Mouse (Mus musculus): ENCODE data around the gene Amigo3. TPM values are rescaled to one million over a fixed set of nuclear protein-coding genes. Genes with fewer than 3 reads are reported as not detected.

The Amigo3 gene
- polyA plus RNA-seq, 1 experiment: 3.4 TPM

- Histone ChIP-seq H3K27ac (ENCODE audit: insufficient read depth, low read length) (no peak overlapping the region), H3K4me3 (ENCODE audit: insufficient read depth, low read length) (no peak overlapping the region), H3K4me1 (ENCODE audit: control insufficient read depth, insufficient read depth, low read length) (0 out of 2 replicates have a peak, but pooled peaks cover 4% of the 10 kb centered on the region)
- no peak for TF ChIP-seq CTCF (IDR thresholded peaks at IDR 0.05; ENCODE audit: borderline replicate concordance, insufficient read depth, low read length)
- TF ChIP-seq POLR2A (IDR thresholded peaks at IDR 0.05; ENCODE audit: low read depth, low read length): no peak; the same call in 1 of the 2 replicates
Observed at GRCm38 (mm10) chr9:108051184-108051930, 1.6 kb upstream of the Amigo3 start.

- TF ChIP-seq CTCF (IDR thresholded peaks at IDR 0.05; ENCODE audit: borderline replicate concordance, insufficient read depth, low read length) (no peak), POLR2A (IDR thresholded peaks at IDR 0.05; ENCODE audit: low read depth, low read length) (no peak)
Observed at GRCm38 (mm10) chr9:108051931-108052220, 1.1 kb upstream of the Amigo3 start.

DNA sequence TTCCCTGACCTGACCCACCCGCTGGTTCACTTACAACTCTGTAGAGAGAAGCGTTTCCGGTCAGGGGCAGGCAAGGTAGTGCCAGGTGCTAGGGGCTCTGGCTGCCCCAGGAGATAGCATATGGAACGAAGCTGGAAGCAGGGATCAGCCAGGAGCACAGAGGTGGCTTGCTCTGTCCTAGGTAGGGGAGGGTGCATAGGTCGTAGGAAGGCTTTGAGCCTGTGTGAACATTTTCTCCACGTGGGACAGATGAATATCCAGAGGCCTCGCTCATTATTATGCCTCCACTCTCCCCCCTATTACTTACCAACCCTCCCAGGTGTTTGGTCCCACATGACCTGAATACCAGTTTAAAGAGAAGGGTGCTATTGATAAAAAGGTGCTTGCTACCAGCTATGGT, 548 bp upstream of the Amigo3 start:
- no peak overlapping the region for H3K4me3 ChIP-seq (ENCODE audit: insufficient read depth, low read length)
- H3K27ac ChIP-seq (ENCODE audit: insufficient read depth, low read length): no peak overlapping the region
- 0 out of 2 replicates have a peak, but pooled peaks cover 4% of the 10 kb centered on the region for H3K4me1 ChIP-seq (ENCODE audit: control insufficient read depth, insufficient read depth, low read length)
- no peak for TF ChIP-seq POLR2A (IDR thresholded peaks at IDR 0.05; ENCODE audit: low read depth, low read length)
- no peak for TF ChIP-seq CTCF (IDR thresholded peaks at IDR 0.05; ENCODE audit: borderline replicate concordance, insufficient read depth, low read length)

More at GRCm38 (mm10) chr9:108051931-108052220, 1.1 kb upstream of the Amigo3 start:
- H3K4me3 ChIP-seq (ENCODE audit: insufficient read depth, low read length): no peak overlapping the region
- 0 out of 2 replicates have a peak, but pooled peaks cover 4% of the 10 kb centered on the region for H3K4me1 ChIP-seq (ENCODE audit: control insufficient read depth, insufficient read depth, low read length)
- no peak overlapping the region for H3K27ac ChIP-seq (ENCODE audit: insufficient read depth, low read length)

DNA sequence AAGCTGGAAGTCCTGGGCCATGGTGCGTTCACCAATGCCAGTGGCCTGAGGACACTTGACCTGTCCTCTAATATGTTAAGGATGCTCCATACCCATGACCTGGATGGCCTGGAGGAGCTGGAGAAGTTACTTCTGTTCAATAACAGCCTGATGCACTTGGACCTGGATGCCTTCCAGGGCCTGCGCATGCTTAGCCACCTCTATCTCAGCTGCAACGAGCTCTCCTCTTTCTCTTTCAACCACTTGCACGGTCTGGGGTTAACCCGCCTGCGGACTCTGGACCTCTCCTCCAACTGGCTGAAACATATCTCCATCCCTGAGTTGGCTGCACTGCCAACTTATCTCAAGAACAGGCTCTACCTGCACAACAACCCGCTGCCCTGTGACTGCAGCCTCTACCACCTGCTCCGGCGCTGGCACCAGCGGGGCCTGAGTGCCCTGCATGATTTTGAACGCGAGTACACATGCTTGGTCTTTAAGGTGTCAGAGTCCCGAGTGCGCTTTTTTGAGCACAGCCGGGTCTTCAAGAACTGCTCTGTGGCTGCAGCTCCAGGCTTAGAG, 786 bp downstream of the Amigo3 start:
- H3K27ac ChIP-seq (ENCODE audit: insufficient read depth, low read length): no peak overlapping the region
- H3K4me1 ChIP-seq (ENCODE audit: control insufficient read depth, insufficient read depth, low read length): no peaks in the 10 kb centered on the region
- 0 out of 2 replicates have a peak, but pooled peaks have one; percentile 5 for TF ChIP-seq POLR2A (IDR thresholded peaks at IDR 0.05; ENCODE audit: low read depth, low read length)
- TF ChIP-seq CTCF (IDR thresholded peaks at IDR 0.05; ENCODE audit: borderline replicate concordance, insufficient read depth, low read length): no peak
- no peak overlapping the region for H3K4me3 ChIP-seq (ENCODE audit: insufficient read depth, low read length)

GRCm38 (mm10) chr9:108054331-108055040, 1.5 kb downstream of the Amigo3 start:
- no peak overlapping the region for H3K27ac ChIP-seq (ENCODE audit: insufficient read depth, low read length)
- H3K4me1 ChIP-seq (ENCODE audit: control insufficient read depth, insufficient read depth, low read length): no peaks in the 10 kb centered on the region
- TF ChIP-seq POLR2A (IDR thresholded peaks at IDR 0.05; ENCODE audit: low read depth, low read length): peak; percentile 14
- no peak for TF ChIP-seq CTCF (IDR thresholded peaks at IDR 0.05; ENCODE audit: borderline replicate concordance, insufficient read depth, low read length)
- no peak overlapping the region for H3K4me3 ChIP-seq (ENCODE audit: insufficient read depth, low read length)

DNA sequence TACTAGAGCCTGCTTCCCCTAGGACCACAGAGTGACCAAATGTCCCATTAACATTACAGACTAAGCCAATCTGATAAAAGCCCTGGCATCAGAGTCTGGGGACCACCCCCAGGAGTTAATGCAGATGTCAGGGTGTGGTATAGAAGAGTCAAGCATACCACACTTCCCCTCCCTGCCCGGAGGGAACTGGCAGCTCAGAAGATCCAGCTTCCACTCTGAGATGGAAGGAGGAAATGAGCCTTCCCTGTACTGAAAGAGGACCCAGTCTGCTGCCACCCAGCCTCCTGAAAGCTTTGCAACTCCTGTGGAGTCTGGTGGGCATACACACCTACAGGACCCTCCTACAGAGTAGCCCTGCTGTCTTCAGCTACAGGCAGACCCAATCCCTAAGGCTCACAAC, 2.1 kb downstream of the Amigo3 start:
- TF ChIP-seq CTCF (IDR thresholded peaks at IDR 0.05; ENCODE audit: borderline replicate concordance, insufficient read depth, low read length) (no peak), POLR2A (IDR thresholded peaks at IDR 0.05; ENCODE audit: low read depth, low read length) (no peak)
- no peak overlapping the region for H3K4me3 ChIP-seq (ENCODE audit: insufficient read depth, low read length)

GRCm38 (mm10) chr9:108055661-108056237, 2.8 kb downstream of the Amigo3 start:
- TF ChIP-seq CTCF (IDR thresholded peaks at IDR 0.05; ENCODE audit: borderline replicate concordance, insufficient read depth, low read length) (no peak), POLR2A (IDR thresholded peaks at IDR 0.05; ENCODE audit: low read depth, low read length) (0 out of 2 replicates have a peak, but pooled peaks have one; percentile 11)
- no peaks in the 10 kb centered on the region for H3K4me1 ChIP-seq (ENCODE audit: control insufficient read depth, insufficient read depth, low read length)
- H3K27ac ChIP-seq (ENCODE audit: insufficient read depth, low read length): no peak overlapping the region
- no peak overlapping the region for H3K4me3 ChIP-seq (ENCODE audit: insufficient read depth, low read length)

More for the DNA sequence above, 2.1 kb downstream of the Amigo3 start:
- Histone ChIP-seq H3K4me1 (ENCODE audit: control insufficient read depth, insufficient read depth, low read length) (no peaks in the 10 kb centered on the region), H3K27ac (ENCODE audit: insufficient read depth, low read length) (no peak overlapping the region)

DNA sequence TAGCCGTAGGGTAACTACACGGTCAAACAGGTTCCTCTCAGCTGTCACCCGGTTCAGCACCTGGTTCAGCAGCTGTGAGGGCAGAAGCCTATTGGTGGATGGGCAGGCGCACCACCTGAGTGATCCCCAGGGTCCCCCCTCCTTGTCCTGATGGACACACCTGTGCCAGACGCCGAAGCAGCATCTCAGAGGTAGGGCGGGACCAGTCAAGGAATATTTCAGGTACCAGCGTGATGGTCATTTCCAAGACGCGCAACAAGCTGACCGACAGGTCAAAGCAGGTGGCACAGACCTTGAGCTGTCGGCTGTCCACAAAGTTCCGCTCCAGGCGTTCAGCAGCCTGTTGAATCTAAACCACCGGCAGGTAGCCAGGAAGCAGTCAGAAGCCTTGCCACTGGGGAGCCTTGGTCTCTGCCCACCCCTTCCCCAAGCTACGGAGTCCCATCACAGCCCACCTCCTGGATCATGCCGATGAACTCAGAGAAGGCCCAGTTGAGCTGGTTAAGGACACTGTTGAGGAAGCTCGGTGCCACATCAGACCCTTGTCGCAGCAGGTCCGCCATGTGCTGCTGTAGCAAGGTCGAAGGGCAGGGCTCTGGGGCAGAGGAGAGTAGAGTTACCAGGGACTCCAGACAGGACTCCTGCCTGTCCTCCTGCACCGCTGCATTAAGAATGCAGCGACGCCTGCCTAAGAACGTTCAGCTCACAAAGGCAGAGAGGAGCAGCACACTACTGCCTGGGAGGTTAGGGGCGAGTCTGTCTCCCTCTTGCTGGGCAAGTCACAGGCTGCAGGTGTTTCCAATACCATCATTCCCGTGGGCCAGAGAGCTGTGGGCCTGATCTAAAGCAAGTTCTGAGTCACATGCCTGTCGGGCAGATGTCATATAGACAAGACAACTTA, 3.7 kb downstream of the Amigo3 start:
- TF ChIP-seq CTCF (IDR thresholded peaks at IDR 0.05; ENCODE audit: borderline replicate concordance, insufficient read depth, low read length): no peak
- TF ChIP-seq POLR2A (IDR thresholded peaks at IDR 0.05; ENCODE audit: low read depth, low read length): no peak
- Histone ChIP-seq H3K4me1 (ENCODE audit: control insufficient read depth, insufficient read depth, low read length) (no peaks in the 10 kb centered on the region), H3K4me3 (ENCODE audit: insufficient read depth, low read length) (no peak overlapping the region), H3K27ac (ENCODE audit: insufficient read depth, low read length) (no peak overlapping the region)

GRCm38 (mm10) chr9:108057262-108057562, 4.3 kb downstream of the Amigo3 start:
- TF ChIP-seq CTCF (IDR thresholded peaks at IDR 0.05; ENCODE audit: borderline replicate concordance, insufficient read depth, low read length) (no peak), POLR2A (IDR thresholded peaks at IDR 0.05; ENCODE audit: low read depth, low read length) (no peak)
- H3K4me3 ChIP-seq (ENCODE audit: insufficient read depth, low read length): no peak overlapping the region
- H3K27ac ChIP-seq (ENCODE audit: insufficient read depth, low read length): no peak overlapping the region
- no peaks in the 10 kb centered on the region for H3K4me1 ChIP-seq (ENCODE audit: control insufficient read depth, insufficient read depth, low read length)

All from embryonic fibroblast, embryonic 13.5 days (primary cell).